Mouse (Mus musculus) cortical plate, adult 2 months (tissue): Measurements from ENCODE around the gene Ugt1a1.

Experiments used
- CTCF ChIP-seq: fragments of 200-500 bp; IDR thresholded peaks from 2 replicates; pipeline ENCODE4 v1.5.1; 2011; ENCODE audit warnings: mild to moderate bottlenecking, control low read depth, low read length; ENCODE audit not compliant: insufficient read depth; ENCODE audit errors: extremely low read depth
- POLR2A ChIP-seq: fragments of 200-500 bp; IDR thresholded peaks from 2 replicates; pipeline ENCODE4 v1.6.1; 2011; ENCODE audit warnings: mild to moderate bottlenecking, low read length, control low read depth; ENCODE audit not compliant: insufficient read depth; ENCODE audit errors: extremely low read depth

- TF ChIP-seq POLR2A (no peak), CTCF (no peak)
Measured at GRCm38 (mm10) chr1:88165711-88166110, 46.0 kb upstream of the Ugt1a1 start, which contains the start of gene Ugt1a5.
